Mouse (Mus musculus) 3134 (cell line): ENCODE data around the gene Ppip5k1.
"Not testable (repeated sequence)": the region's sequence is repeated elsewhere in the genome, so short reads cannot be mapped to it uniquely, and the experiment has no call there.

Source experiments
- DNase-seq: peaks from one replicate; pipeline ENCODE4 v3.0.0-alpha.2; 2011; ENCODE audit warnings: low spot score; ENCODE audit not compliant: insufficient read length; ENCODE audit errors: extremely low read depth

Ppip5k1 gene

DNA sequence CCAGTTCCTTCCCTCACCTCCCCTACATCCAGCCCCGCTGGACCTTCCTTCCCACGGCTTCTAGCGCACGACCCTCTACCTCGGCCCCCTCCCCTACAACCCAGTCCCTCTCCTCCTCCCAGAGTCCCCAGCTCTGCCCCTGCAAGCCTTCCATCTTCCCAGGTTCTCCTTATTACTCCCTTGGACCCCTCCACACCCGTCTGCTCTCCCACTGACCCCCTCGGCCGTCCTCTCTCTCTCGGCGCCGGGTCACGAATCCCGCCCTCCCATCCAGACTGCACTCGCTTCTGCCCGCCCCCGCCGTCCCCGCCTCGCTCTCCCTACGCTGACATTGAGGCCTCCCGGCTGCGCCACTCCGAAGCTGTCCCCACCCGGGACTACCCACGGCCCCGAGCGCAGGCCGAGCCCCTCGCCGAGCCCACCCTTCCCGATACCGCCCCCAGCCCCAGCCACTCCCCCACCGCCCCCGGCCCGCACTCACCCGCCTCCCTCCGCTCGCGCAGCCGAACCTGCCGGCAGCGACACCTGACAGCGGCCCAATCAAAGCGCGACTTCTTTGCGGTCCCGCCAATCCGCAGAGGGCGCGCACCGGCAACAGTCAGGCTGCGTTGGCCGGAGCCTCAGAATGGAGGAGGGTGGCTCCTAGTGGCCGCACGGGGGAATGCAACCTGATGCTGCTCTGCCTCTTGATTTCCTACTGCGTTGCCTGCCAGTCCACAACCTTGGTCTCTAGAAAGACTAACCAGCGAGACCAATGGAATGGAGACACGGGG, at the start of gene Ppip5k1:
Ppip5k1 (minus strand) TSS at position 577 of the 773 bp plus-strand sequence.
- DNase-seq, result peak; percentile 92

DNA sequence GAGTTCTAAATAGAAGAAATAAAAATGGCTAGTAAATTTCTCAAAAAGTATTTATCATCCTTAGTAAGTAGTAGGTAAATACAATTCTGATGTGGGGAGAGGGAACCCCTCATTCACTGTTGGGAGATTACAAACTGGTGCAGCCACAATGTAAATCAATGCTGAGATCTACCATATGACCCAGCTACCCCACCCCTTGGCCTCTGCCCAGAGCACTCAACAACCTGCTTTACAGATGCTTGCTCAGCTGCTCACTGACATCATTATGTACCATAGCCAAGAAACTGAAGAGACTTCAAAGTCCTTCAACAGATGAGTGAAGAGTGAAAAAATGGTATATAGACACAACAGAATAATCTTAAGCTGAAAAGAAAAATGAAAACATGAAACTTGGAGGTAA, 48.1 kb upstream of the Ppip5k1 start:
- no peak for DNase-seq

DNA sequence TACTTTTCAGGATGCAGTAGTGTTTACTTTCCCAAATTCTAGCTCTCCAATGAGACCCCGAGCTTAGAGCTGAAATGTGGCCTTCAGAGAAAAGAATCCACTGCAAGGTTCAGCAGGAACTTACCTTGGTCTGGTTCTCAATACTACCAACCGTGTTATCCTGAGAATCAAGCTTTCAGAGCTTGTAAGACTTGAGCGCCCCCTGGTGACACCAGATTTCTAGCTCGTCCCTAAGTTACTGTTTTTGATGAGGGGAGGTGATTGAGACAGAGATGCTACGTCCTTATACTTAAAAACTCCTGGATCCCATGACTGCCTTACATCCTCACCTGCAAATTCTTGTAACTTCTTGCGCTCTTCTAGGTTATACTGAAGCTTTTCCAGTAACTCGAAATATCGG, 41.4 kb upstream of the Ppip5k1 start:
- DNase-seq, result no peak

DNA sequence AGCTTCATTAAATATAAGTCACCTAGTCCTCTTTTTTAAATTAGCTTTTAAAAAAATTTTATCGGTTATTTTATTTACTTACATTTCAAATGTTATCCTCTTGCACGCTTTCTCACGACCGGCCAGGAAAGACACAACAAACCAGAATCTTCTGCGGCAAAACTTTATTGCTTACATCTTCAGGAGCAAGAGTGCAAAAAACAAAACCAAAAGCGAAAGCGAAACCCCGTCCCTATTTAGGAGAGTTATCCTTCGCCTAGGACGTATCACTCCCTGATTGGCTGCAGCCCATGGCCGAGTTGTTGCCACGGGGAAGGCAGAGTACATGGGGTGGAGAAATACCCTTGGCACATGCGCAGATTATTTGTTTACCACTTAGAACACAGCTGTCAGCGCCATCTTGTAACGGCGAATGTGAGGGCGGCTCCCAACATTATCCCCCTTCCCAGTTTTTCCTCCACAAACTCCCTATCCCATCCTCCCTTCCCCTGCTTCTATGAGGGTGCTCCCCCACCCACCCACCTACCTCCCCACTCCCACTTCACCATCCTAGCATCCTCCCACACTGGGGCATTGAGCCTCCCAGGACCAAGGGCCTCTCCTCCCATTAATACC, 31.9 kb upstream of the Ppip5k1 start, which contains the start of gene Strc:
Strc (minus strand) TSS at position 208 of the 615 bp plus-strand sequence.
- DNase-seq, result not testable (repeated sequence)

DNA sequence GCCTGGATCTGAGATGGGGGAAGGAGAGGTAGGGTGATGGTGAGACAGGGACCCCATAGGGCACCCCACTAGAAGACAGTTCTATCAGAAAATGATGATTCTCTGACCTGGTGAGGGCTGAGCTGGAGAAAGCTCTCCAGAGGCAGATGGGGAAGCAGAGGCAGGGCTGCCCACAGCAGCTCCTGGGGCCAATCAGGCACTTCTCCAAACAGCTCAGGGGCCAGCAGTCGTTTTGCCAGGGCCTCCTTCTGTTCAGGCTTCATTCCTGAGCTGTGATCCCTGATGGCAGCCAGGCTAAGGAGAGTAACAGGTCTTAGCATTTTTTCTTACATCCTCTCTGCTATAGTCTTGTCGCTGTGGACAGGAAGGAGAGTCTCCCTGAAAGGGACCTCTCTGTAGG, 19.6 kb upstream of the Ppip5k1 start:
- no peak for DNase-seq

DNA sequence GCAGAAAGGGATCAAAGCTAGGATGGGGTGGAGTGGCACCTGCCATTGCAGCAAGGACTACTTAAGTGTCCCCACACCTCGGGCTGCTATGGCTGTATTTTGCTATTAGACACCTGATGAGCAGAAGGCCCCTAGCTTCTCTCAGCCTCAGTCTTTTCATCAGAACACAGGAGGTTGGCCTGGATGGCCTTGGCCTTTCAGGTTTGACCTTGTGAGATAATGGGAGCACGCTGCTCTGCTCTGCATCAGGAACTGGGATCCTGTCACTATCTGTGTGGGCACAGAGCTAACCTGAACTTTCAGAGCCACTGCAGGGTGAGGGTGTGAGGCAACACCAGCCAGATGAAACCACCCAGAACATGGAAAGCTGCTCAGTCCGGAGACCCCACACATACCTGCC, 17.1 kb upstream of the Ppip5k1 start:
- no peak for DNase-seq

DNA sequence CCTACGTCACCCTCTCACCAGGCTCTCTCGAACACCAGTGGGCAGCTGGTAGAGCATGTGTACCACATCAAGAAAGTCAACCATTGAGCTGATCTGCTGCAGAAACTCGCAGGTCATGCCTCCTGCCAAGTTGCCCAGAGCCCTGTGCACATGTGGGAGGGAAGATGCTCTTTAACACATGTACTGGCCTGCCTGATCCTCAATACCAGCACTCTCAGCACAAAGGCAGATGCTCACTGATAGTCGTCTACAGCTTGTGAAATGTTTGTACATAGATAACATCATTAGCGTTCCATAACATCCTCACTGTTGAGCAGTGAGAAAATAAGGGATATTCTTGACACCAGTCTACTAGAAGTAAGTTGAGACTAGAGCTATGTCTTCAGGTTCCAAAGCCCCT, 15.7 kb upstream of the Ppip5k1 start:
- no peak for DNase-seq

DNA sequence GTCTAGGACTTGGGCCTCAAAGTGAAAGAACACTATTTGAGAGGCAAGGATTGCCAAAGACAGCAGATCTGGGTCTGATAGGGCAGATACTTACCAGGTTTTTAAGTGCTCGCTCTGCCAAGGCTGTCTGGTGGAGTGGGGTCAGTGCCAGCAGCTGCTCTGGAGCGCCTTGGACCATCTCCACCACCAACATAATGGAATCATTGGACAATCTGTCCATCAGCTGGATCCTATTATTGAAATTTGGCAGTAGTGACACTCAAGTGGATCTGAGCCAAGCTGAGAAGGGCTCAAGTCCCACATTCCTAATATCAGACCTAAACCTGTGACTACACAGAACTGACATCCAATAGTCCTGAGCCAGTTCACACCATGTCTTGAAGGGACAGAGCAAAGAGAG, 13.6 kb upstream of the Ppip5k1 start:
- no peak for DNase-seq

DNA sequence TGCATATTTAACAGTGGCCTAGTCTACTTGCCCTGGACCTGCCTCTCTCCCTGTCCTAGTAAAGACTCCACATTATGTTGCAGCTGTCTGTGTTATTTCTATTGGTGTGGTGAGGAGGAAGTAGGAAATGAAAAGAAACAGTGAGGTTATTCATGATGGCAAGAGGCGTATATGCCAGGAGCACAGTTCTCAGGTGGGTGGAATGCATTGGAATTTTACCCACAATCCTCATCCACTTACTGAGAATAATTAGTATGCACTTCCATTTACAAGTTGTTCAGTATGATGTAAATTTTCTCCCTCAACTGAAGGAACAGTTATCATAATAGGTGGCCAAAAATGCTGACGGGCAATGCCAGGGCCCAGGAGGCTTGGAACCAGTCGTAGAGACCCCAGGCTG, 8.5 kb upstream of the Ppip5k1 start:
- DNase-seq, result no peak

DNA sequence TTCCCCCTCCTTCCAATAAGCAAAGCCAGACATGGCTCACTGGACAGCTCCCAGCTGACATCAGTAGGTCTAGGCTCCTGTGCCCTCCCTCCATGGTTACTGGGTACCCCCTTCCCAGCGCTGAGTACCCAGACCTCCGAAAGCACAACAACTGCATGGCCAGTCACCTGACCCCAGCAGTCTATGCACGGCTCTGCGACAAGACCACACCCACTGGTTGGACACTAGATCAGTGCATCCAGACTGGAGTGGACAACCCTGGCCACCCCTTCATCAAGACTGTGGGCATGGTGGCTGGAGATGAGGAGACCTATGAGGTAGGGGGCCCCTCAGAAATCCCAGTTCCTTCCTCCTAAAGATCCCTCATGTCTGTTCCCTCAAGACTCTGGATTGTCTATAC, 4.3 kb upstream of the Ppip5k1 start:
- DNase-seq, result no peak

DNA sequence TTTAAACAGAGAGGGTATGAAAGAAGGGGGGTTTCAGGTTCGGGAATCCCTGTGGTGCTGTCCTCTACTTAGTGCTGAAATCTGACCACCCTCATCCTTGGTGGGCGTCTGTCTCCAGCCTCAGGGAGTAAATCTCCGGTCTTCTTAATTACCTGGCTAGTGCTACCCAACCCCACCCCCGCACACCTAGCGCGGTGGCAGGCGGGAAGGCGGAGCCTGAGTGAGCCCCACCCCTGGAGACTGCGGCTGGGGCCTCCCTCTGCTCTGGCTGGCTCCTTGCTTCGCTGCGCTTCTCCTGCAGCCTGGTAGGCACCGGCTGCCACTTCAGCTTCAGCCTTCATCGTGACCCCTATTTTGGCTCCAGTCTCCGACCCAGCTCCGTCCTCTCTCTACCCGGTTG, 3.2 kb upstream of the Ppip5k1 start:
- DNase-seq, result no peak

DNA sequence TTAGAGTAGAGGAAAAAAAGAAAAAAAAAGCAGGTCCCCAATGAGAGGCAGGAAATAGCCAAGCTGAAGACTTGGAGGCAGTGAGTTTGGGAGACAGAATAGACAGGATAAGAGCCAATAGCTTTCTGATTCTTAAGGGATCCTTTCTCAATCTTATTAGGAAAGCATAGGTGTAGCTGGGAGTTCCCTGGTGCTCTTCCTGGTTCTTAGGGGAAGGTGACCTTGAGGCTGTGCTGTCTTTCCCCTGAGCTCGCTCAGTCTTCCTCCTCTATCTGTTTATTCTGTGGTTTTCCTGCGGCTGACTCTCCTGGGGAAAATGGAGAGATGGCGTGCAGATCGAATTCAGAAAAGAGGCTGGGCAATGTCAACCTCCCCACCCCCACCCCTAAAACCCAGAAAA, 2.8 kb upstream of the Ppip5k1 start:
- DNase-seq, result no peak

DNA sequence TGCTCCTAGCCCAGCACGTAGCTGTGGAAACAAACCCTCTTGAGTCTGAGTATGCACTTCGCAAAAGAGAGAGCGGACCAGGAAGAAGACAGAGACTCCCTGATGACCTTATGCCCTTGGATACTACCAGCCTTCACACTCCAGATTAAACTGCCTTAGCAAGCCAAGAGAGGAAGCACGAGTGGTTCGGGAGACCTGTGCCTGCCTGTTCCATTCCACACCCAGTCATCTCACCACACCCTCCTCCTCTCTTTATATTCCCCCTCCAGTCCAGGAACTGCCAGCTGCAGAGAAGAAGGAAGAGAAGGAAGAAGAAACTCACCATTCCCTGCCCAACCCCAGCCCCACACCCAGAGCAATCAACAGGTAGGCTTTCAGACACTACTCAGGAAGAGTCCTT, 2.3 kb upstream of the Ppip5k1 start, which contains the start of gene Ckmt1:
Ckmt1 (plus strand) TSS at position 221 of the 400 bp plus-strand sequence.
- no peak for DNase-seq

DNA sequence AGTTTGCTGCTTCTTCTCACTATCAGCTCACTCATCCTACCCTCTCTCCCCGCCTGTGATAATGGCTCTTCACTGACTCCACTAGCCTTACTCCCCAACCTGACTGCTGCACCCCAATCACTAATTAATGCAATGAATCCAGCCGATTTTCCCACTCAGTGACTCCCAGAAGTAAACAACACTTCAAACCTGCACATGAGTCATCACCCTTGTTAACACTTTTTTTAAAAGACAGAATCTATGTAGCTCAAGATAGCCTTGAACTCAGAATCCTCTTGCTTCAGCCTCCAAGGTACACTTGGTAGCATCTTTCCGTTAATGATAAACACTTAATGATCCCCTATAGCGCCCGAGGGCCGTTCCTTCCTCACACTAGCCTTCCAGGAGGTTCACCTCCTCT, 818 bp downstream of the Ppip5k1 start:
- DNase-seq, result no peak

DNA sequence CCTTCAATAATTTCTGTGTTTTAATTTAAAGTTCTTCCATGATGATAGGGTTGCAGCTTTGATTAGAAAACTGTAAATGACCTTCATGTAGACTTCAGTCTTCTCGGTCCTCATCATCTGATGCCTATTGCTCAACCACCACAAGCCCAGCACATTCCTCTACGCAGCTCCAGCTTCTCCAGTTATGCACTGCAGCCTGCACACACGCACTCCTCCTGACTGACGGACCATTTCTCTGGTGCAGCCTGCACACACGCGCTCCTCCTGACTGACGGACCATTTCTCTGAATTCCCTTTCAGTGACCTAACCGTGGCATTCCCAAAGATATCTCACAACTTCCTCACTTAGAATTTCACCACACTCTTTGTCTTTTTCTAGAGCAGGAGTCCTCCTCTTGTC, 2.0 kb downstream of the Ppip5k1 start:
- no peak for DNase-seq

DNA sequence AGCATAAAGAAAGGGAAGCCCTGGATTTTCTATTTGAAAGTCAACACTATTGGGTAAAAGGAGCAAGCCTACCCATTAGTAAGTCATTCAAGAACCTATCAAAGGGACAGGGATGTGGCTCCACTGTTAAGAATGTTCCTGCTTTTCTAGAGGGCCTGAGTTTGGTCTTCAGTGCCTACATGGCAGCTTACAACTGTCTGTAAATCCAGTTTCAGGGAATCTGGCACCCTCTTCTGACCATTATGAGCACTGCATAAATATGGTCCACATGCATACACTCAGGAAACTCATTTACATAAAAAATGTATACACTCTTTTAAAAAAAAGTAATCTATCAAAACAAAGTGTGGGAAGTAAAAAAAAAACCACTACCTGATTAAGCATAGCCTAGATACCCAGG, 16.1 kb downstream of the Ppip5k1 start:
- DNase-seq, result no peak

DNA sequence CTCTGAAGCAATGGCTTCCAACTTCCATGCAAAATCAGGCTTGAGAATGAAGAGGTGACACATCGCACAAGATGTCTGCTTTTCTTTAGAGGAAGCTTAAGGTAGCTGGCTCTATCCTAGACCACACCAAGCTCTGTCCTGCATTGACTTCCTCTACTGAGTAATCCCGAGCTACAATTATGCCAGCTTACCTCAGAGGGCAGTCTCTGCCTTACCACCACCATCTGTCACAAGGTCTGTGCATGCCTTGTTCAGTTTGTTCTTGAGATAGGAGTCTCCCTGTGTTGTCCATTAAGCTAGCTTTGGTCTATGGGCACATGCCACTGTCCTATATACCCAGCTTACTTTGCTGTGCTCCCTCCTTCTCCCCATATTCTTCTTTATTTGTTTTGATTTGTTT, 25.7 kb downstream of the Ppip5k1 start:
- DNase-seq, result no peak

DNA sequence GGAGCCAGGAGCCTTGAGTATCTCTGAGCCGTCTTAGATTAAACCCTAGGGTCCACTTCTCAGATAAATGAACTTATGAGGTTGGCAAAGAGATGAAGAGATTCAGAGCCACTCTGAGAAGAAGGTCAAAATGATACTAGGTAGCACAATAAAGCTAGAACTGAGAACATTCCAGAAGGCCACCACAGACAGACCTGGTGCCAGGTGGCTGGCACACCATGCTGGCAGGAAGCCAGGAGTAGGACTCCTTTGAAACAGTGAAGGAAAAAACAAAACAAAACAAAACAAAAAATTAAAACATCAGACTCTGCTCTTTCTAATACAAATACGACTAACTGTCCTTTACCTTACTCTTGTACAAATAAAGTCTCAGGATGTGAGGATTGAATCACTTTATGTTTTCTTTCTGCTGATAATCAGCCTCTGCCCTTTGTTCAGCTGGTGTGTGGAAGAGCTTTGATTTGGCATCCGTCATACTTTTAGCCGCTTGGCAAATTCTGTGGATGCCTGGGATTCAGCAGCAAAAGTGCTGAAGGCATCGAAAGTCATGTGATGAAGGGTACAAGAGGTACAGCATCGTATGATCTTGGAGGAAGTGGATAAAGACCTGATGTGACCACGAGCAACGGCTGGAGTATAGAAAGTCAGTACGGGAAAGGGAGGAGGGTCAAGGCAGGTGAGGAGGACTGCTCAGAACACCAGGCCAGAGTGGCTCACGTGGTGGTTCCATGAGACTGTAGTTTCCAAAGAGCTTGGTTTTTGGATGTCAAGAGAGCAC, 31.3 kb downstream of the Ppip5k1 start:
- no peak for DNase-seq

DNA sequence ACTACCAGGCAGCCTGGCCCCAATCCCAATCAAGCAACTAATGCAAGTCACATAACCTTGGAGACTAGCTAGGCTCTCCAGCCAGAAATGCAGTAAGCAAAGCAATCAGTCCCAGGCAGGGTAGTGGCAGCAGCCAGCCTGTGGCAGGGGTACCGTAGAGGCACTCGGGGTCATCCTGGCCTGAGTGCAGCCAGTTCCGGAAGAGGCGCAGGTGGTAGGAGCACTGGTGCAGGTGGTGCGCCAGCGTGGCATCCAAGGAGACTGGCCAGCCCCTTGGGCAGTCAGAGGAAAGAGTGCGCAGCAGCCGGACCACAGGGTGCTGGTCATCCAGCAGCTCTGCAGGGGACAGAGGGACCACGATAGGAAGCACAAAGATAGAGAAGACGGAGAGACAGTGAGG, 32.2 kb downstream of the Ppip5k1 start:
- DNase-seq, result no peak

DNA sequence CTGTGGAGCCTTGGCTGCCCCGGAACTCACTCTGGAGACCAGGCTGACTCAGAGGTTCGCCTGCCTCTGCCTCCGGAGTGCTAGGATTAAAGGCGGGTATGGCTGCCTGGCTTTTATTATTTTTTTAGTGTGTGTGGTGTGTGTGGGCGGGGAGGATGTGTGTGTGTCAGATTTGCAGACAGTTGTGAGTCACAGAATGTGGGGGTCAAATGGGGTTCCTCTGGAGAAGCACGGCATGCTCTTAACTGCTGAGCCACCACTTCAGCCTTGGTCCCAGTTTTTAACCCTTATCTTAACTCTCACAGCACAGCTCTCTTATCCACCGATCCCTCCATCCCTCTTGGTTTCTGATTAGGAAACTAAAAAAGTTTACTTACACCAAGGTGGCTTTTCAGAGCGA, 38.9 kb downstream of the Ppip5k1 start:
- DNase-seq, result no peak

DNA sequence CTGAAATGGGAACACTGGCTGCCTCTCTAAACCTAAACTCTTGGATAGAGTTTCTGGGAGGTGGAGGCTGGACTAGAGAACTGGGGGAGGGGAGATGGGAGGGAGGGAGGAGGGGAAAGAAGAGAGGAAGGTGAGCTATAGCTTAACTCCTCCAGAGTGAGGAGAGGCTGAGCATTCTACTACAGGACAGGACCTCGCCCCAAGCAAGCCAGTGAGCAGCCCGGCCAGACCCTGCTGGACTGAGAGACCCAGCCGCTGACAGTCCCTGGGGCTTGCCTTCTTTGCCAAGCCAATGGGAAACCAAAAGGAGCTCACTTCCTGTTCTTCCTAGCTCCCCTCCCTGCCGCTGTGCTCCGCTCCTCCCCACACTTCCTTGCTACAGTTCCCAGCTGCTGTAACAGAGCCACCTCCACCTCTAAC, 46.2 kb downstream of the Ppip5k1 start:
- no peak for DNase-seq

DNA sequence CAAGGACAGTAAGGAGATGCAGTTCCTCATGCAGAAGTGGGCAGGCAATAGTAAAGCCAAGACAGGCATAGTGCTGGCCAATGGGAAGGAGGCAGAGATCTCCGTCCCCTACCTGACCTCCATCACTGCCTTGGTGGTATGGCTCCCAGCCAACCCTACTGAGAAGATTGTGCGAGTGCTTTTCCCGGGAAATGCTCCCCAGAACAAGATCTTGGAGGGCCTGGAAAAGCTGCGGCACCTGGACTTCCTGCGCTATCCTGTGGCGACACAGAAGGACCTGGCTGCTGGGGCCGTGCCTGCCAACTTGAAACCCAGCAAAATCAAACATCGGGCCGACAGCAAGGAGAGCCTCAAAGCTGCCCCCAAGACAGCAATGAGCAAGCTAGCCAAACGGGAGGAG, 55.2 kb downstream of the Ppip5k1 start:
- no peak for DNase-seq
